Mouse (Mus musculus): ENCODE results near the gene Des. TPM values are rescaled to one million over a fixed set of nuclear protein-coding genes. Genes with fewer than 3 reads are reported as not detected.

Gene Des
- total RNA-seq, 2 experiments from 2014 or later = 40.5 to 78.8 TPM

GRCm38 (mm10) chr1:75381482-75382355, 21.6 kb downstream of the Des start:
- no peak for DNase-seq (ENCODE audit: low spot score in 2 of 2)

- DNase-seq (ENCODE audit: low spot score in 2 of 2) = no peak
Measured at GRCm38 (mm10) chr1:75382356-75383071, 22.4 kb downstream of the Des start.

- no peak for DNase-seq (ENCODE audit: low spot score in 2 of 2)
Measured at GRCm38 (mm10) chr1:75384470-75385141, 24.5 kb downstream of the Des start.

- DNase-seq (ENCODE audit: low spot score in 2 of 2) = no peak
Measured at GRCm38 (mm10) chr1:75385142-75385730, 25.1 kb downstream of the Des start.

GRCm38 (mm10) chr1:75386149-75386548, 26.0 kb downstream of the Des start:
- DNase-seq (ENCODE audit: low spot score in 2 of 2) = no peak

- no peak for DNase-seq (ENCODE audit: low spot score in 2 of 2)
Measured at GRCm38 (mm10) chr1:75387469-75387928, 27.4 kb downstream of the Des start.

- no peak for DNase-seq (ENCODE audit: low spot score in 2 of 2)
Measured at GRCm38 (mm10) chr1:75387929-75388897, 28.1 kb downstream of the Des start.

- no peak for DNase-seq (ENCODE audit: low spot score in 2 of 2)
Measured at GRCm38 (mm10) chr1:75388898-75389515, 28.9 kb downstream of the Des start.

- no peak for DNase-seq (ENCODE audit: low spot score in 2 of 2)
Measured at GRCm38 (mm10) chr1:75393139-75393538, 33.0 kb downstream of the Des start.

GRCm38 (mm10) chr1:75393846-75394245, 33.7 kb downstream of the Des start:
- DNase-seq (ENCODE audit: low spot score in 2 of 2) = no peak

- DNase-seq (ENCODE audit: low spot score in 2 of 2) = peak in 1 of 2 experiments; percentile 63
Measured at GRCm38 (mm10) chr1:75398761-75399402, 38.8 kb downstream of the Des start.

GRCm38 (mm10) chr1:75399755-75400492, 39.8 kb downstream of the Des start:
- peak in 1 of 2 experiments; percentile 53 for DNase-seq (ENCODE audit: low spot score in 2 of 2)

- no peak for DNase-seq (ENCODE audit: low spot score in 2 of 2)
Measured at GRCm38 (mm10) chr1:75400493-75401115, 40.5 kb downstream of the Des start.

- no peak for DNase-seq (ENCODE audit: low spot score in 2 of 2)
Measured at GRCm38 (mm10) chr1:75405547-75405946, 45.4 kb downstream of the Des start.

- DNase-seq (ENCODE audit: low spot score in 2 of 2) = no peak
Measured at GRCm38 (mm10) chr1:75406173-75406572, 46.0 kb downstream of the Des start.

- DNase-seq (ENCODE audit: low spot score in 2 of 2) = no peak
Measured at GRCm38 (mm10) chr1:75407056-75407455, 46.9 kb downstream of the Des start.

GRCm38 (mm10) chr1:75408210-75408609, 48.1 kb downstream of the Des start:
- DNase-seq (ENCODE audit: low spot score in 2 of 2) = no peak

- no peak for DNase-seq (ENCODE audit: low spot score in 2 of 2)
Measured at GRCm38 (mm10) chr1:75409950-75410349, 49.8 kb downstream of the Des start.

Measured in adrenal gland, postnatal 4 days (tissue).